Mouse (Mus musculus) CH12.LX (cell line): Measurements from ENCODE around the gene Arhgef10l.

Experiments used
- CTCF ChIP-seq, 2 experiments: IDR thresholded peaks in 1 of 2; conservative IDR thresholded peaks in 1 of 2; 2 replicates each; pipeline ENCODE4 v1.5.1; 2011 to 2012; ENCODE audit warnings: low read depth in 2 of 2, low read length in 2 of 2, improper control_type of control experiment in 1 of 2, inconsistent platforms in 1 of 2, mild to moderate bottlenecking in 1 of 2, moderate library complexity in 1 of 2
- ELF1 ChIP-seq: IDR thresholded peaks from 2 replicates; pipeline ENCODE4 v1.6.1; 2014; ENCODE audit warnings: low read depth, mild to moderate bottlenecking, inconsistent platforms, low read length, improper control_type of control experiment
- EP300 ChIP-seq: IDR thresholded peaks from 2 replicates; pipeline ENCODE4 v1.6.1; 2011; ENCODE audit warnings: low read length, improper control_type of control experiment
- ETS1 ChIP-seq: conservative IDR thresholded peaks from 2 replicates; pipeline ENCODE4 v1.6.1; 2012; ENCODE audit warnings: low read depth, mild to moderate bottlenecking, inconsistent platforms, low read length, improper control_type of control experiment, moderate library complexity
- GABPA ChIP-seq: IDR thresholded peaks from 2 replicates; pipeline ENCODE4 v1.6.1; 2012; ENCODE audit warnings: low read depth, low read length, improper control_type of control experiment, inconsistent platforms; ENCODE audit not compliant: insufficient replicate concordance
- HCFC1 ChIP-seq: IDR thresholded peaks from 2 replicates; pipeline ENCODE4 v1.6.1; 2012; ENCODE audit warnings: low read depth, mild to moderate bottlenecking, inconsistent platforms, low read length, improper control_type of control experiment
- KAT2A ChIP-seq: IDR thresholded peaks from 2 replicates; pipeline ENCODE4 v1.6.1; 2012; ENCODE audit warnings: low read length, improper control_type of control experiment, inconsistent platforms; ENCODE audit not compliant: insufficient replicate concordance
- MYC ChIP-seq: IDR thresholded peaks from 2 replicates; pipeline ENCODE4 v1.6.1; 2011; ENCODE audit warnings: low read depth, mild to moderate bottlenecking, improper control_type of control experiment, low read length
- NRF1 ChIP-seq: IDR thresholded peaks from 2 replicates; pipeline ENCODE4 v1.6.1; 2014; ENCODE audit warnings: low read depth, mild to moderate bottlenecking, inconsistent platforms, low read length, improper control_type of control experiment, moderate library complexity
- POLR2A ChIP-seq: IDR thresholded peaks from 2 replicates; pipeline ENCODE4 v1.6.1; 2011; ENCODE audit warnings: low read depth, mild to moderate bottlenecking, improper control_type of control experiment, low read length
- SIN3A ChIP-seq: IDR thresholded peaks from 2 replicates; pipeline ENCODE4 v1.6.1; 2012; ENCODE audit warnings: low read length, improper control_type of control experiment, inconsistent platforms
- ZNF384 ChIP-seq: IDR thresholded peaks from 2 replicates; pipeline ENCODE4 v1.6.1; 2012; ENCODE audit warnings: low read depth, low read length, improper control_type of control experiment, inconsistent platforms

DNA sequence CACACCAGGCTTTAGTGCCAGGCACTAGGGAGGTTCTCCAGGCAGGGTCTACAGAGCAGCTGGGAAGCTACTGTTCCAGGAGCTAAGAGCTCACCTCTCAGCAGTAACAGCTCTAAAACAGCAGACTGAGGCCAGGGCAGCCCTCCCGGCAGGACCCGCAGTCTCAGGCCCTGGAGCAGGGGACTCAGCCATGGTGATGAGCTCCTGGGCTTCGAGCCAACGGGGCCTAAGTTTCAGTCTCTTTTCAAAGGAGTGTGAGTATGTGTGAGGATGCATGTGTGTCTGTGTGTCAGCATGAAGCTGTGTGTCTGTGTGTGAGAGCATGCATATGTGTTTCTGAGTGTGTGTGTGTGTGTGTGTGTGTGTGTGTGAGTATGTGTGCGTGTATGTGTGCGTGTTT lies 60.6 kb downstream of the Arhgef10l start:
- TF ChIP-seq CTCF (conservative IDR thresholded peaks at IDR 0.05 in 1 of 2, IDR thresholded peaks at IDR 0.05 in 1 of 2; ENCODE audit: low read depth in 2 of 2, low read length in 2 of 2) (no peak), HCFC1 (no peak), ELF1 (no peak), KAT2A (no peak), ETS1 (no peak), SIN3A (no peak), EP300 (no peak), GABPA (no peak), MYC (no peak), ZNF384 (no peak), NRF1 (no peak), POLR2A (no peak)
